Mouse (Mus musculus) MEL (cell line): ENCODE data around the gene Apon.

Source experiments
- CTCF ChIP-seq, 3 experiments: IDR thresholded peaks in 2 of 3; conservative IDR thresholded peaks in 1 of 3; 2 replicates each; pipeline ENCODE4 v1.5.1; 2011 to 2012; ENCODE audit warnings: low read length in 3 of 3, low read depth in 2 of 3, mild to moderate bottlenecking in 2 of 3, improper control_type of control experiment in 1 of 3, inconsistent platforms in 1 of 3, mixed read lengths in 1 of 3, moderate library complexity in 1 of 3; ENCODE audit not compliant: control insufficient read depth in 1 of 3, insufficient read depth in 1 of 3, poor library complexity in 1 of 3, severe bottlenecking in 1 of 3
- EP300 ChIP-seq, 2 experiments: IDR thresholded peaks; 2 replicates each; pipeline ENCODE4 v1.6.1; 2011; ENCODE audit warnings: improper control_type of control experiment in 2 of 2, low read length in 2 of 2, low read depth in 1 of 2, mild to moderate bottlenecking in 1 of 2

- TF ChIP-seq CTCF (IDR thresholded peaks at IDR 0.05 in 2 of 3, conservative IDR thresholded peaks at IDR 0.05 in 1 of 3; ENCODE audit: control insufficient read depth in 1 of 3, insufficient read depth in 1 of 3, low read depth in 2 of 3, low read length in 3 of 3, poor library complexity in 1 of 3, severe bottlenecking in 1 of 3) (no peak), EP300 (IDR thresholded peaks at IDR 0.05; ENCODE audit: low read depth in 1 of 2, low read length in 2 of 2) (no peak)
Measured at GRCm38 (mm10) chr10:128298702-128299171, 44.8 kb downstream of the Apon start, which contains the start of gene Il23a.
